Mouse (Mus musculus) midbrain, postnatal 0 days (tissue): ENCODE results near the gene Syne2. TPM values are rescaled to one million over a fixed set of nuclear protein-coding genes. Genes with fewer than 3 reads are reported as not detected.

Source experiments
- ATAC-seq: fragments of 200-750 bp; cut with Nextera tagmentation; 2 replicates; pipeline ENCODE4 v1.8.0; 2017; ENCODE audit warnings: moderate number of reproducible peaks, mild to moderate bottlenecking, moderate TSS enrichment, moderate library complexity; ENCODE audit not compliant: low FRiP score
- DNase-seq: peaks from one replicate; pipeline ENCODE4 v3.0.0-alpha.2; 2015; ENCODE audit warnings: low spot score
- H3K27ac ChIP-seq: fragments of 300-500 bp; sonication (generic); 2 replicates; pipeline ENCODE4 v1.5.1; 2014; ENCODE audit warnings: low read depth, mild to moderate bottlenecking, low read length, mixed read lengths
- H3K27me3 ChIP-seq: fragments of 300-500 bp; sonication (generic); 2 replicates; pipeline ENCODE4 v1.6.1; 2014; ENCODE audit warnings: low read length, control low read depth, mixed read lengths; ENCODE audit not compliant: insufficient read depth
- H3K36me3 ChIP-seq: fragments of 300-500 bp; sonication (generic); 2 replicates; pipeline ENCODE4 v1.6.1; 2014; ENCODE audit warnings: low read length, control low read depth, mixed read lengths; ENCODE audit not compliant: insufficient read depth
- H3K4me1 ChIP-seq: fragments of 300-500 bp; sonication (generic); 2 replicates; pipeline ENCODE4 v1.6.1; 2014; ENCODE audit warnings: mild to moderate bottlenecking, control low read depth, antibody characterized with exemption, low read length, mixed read lengths; ENCODE audit not compliant: insufficient read depth
- H3K4me2 ChIP-seq: fragments of 300-500 bp; sonication (generic); 2 replicates; pipeline ENCODE4 v1.6.1; 2014; ENCODE audit warnings: low read depth, mild to moderate bottlenecking, low read length, mixed read lengths; ENCODE audit not compliant: poor library complexity, severe bottlenecking
- H3K4me3 ChIP-seq: fragments of 300-500 bp; sonication (generic); 2 replicates; pipeline ENCODE4 v1.5.1; 2014; ENCODE audit warnings: low read depth, mild to moderate bottlenecking, low read length, moderate library complexity
- H3K9ac ChIP-seq: fragments of 300-500 bp; sonication (generic); replicated peaks from 2 replicates; pipeline ENCODE4 v1.6.1; 2014; ENCODE audit warnings: mild to moderate bottlenecking, low read length, moderate library complexity, mixed read lengths; ENCODE audit not compliant: poor library complexity, severe bottlenecking
- H3K9me3 ChIP-seq: fragments of 300-500 bp; sonication (generic); 2 replicates; pipeline ENCODE4 v1.6.1; 2016; ENCODE audit warnings: low read length, control low read depth
- CTCF ChIP-seq: IDR thresholded peaks from 2 replicates; pipeline ENCODE4 v1.5.1; 2016; ENCODE audit warnings: antibody characterized with exemption, mild to moderate bottlenecking
- WGBS: fragments of 180-500 bp; shearing (Covaris S2); extraction: QIAGEN DNeasy Blood & Tissue Kit; methylation state at CpG from one replicate; pipeline ENCODE4 v1.1.7; 2014; 5-methylcytosine and 5-hydroxymethylcytosine counted together
- polyA plus RNA-seq: library from polyadenylated mRNA; unstranded; fragments of >200 nt; fragmentation: Nextera tagmentation; extraction: Ambion mirVana; gene quantifications from 2 replicates; pipeline ENCODE4 v1.2.1, GENCODE M21; 2015
- total RNA-seq: library from RNA; depleted of rRNA; stranded (reverse); fragments of >200 nt; gene quantifications from 2 replicates; pipeline ENCODE4 v1.2.3, GENCODE M21; 2014; rRNA removed

Syne2 gene
- total RNA-seq: 33.4 and 49.3 TPM in 2 replicates
- polyA plus RNA-seq: 19.1 and 20.3 TPM in 2 replicates

DNA sequence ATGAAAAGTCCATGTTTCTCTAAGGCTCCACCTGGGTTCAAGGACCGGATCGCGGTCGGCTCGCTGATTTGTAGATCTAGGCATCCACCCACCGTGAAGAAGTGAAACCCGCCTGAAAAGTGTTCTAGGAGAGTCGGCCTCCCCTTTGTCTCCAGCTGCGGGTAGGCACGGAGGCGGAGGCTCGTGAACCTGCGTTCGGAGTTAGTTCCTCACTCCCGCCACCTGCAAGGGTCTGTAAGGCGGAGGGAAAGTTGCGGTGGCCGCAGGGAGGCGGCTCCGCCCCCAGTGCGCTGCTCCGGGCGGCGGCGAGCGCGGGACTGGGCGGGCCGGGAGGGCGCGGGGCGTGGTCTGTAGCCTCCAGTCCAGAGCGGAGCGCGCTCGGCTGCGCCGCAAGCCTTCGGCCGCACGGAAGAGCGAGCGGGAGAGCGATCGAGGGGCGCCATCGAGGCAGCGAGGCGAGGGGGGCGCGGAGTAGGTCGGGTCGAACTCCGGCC is at the start of gene Syne2:
Gene Syne2, plus strand, starts transcription at position 176 of the 494 bp plus-strand sequence.
- H3K4me1 ChIP-seq: no peaks in the 10 kb centered on the region
- H3K9me3 ChIP-seq: no peaks in the 10 kb centered on the region
- DNase-seq: peak; percentile 72
- no peaks in the 10 kb centered on the region for H3K36me3 ChIP-seq
- peak within 1 kb of the TSS; percentile 64 for H3K9ac ChIP-seq
- peak; percentile 88 for ATAC-seq
- peak within 1 kb of the TSS; percentile 75 for H3K4me2 ChIP-seq
- H3K27me3 ChIP-seq: no peaks in the 10 kb centered on the region
- no peak within 1 kb of the TSS; the same call in 1 of the 2 replicates for H3K27ac ChIP-seq
- WGBS: 1% methylated on average over 54 of the region's 54 CpGs
- H3K4me3 ChIP-seq: peak within 1 kb of the TSS; percentile 86
- TF ChIP-seq CTCF: no peak

DNA sequence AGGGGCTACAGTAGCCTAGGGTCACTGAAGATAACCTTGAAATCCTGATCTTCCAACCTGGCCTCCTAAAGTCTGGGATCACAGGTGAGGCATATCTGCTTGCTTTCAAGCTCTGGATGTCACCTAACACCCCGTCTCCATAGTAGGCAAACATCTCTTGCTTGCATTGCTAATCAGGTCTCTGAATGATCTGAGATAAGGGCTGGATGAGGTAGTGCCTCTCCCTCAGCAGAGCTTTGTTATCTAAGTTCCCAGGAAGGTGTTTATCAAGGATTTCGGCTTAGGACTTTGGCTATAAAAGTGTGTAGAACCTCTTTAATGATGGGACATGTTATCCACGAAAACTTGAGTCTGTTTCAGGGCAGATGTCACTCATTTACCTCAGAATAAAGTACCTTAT is 46.5 kb upstream of the Syne2 start:
- DNase-seq (no peak), ATAC-seq (no peak)
- Histone ChIP-seq H3K9ac (no peak overlapping the region), H3K36me3 (no peaks in the 10 kb centered on the region), H3K9me3 (no peaks in the 10 kb centered on the region), H3K27ac (no peak overlapping the region), H3K4me2 (no peak overlapping the region), H3K4me3 (no peak overlapping the region), H3K27me3 (no peaks in the 10 kb centered on the region), H3K4me1 (no peaks in the 10 kb centered on the region)
- TF ChIP-seq CTCF: no peak
- WGBS: 76% methylated on average over 3 of the region's 3 CpGs

DNA sequence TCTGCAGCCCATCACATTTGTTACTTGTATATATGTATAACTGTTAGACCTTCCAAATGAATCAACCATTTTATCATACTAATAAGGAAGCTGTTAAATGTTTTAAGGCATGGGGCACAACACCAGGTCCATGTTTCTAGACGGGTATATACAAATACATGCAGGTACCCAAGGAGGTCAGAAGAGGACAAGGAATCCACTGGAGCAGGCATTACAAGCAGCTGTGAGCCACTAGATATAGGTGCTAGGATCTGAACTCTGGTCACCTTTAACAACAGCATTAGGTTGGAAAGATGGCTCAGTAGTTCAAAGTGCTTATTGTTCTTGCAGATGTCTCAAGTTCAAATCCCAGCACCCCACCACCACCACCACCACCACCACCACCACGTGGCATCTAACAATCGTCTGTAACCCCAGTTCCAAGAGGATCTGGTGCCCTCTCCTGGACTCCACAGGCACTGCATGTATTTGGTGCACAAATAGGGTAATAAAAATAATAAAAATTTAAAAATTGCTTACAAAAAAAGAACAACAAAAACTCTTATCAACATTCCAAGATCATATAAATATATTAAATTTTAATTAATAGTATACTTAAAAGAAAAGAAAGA is 45.4 kb upstream of the Syne2 start:
- no peak overlapping the region for H3K9ac ChIP-seq
- WGBS: 29% methylated on average over 3 of the region's 3 CpGs
- no peak for ATAC-seq
- TF ChIP-seq CTCF: peak; percentile 69
- no peak overlapping the region for H3K4me3 ChIP-seq
- peak; percentile 5 for DNase-seq
- no peak overlapping the region for H3K27ac ChIP-seq
- H3K27me3 ChIP-seq: no peaks in the 10 kb centered on the region
- H3K4me1 ChIP-seq: no peaks in the 10 kb centered on the region
- H3K36me3 ChIP-seq: no peaks in the 10 kb centered on the region
- H3K9me3 ChIP-seq: no peaks in the 10 kb centered on the region
- no peak overlapping the region for H3K4me2 ChIP-seq

DNA sequence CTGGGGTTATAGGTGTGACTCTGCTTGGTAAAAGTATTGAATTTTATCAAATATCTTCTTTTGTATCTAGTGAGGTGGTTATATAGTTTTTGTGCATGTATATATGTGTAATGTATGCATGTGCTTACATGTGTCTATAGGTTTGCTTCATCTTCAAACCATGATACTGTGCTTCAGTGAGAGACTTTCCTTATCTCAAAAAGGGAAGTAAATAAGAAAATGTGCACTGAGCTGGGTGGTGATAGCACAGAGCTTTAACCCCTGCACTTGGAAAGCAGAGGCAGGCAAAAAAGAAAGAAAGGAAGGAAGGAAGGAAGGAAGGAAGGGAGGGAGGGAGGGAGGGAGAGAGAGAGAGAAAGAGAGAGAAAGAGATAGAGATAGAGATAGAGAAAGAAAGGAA is 36.5 kb upstream of the Syne2 start:
- no peak overlapping the region for H3K27ac ChIP-seq
- no peak for ATAC-seq
- DNase-seq: no peak
- H3K36me3 ChIP-seq: no peaks in the 10 kb centered on the region
- no peaks in the 10 kb centered on the region for H3K27me3 ChIP-seq
- H3K4me3 ChIP-seq: no peak overlapping the region
- no peaks in the 10 kb centered on the region for H3K4me1 ChIP-seq
- H3K9me3 ChIP-seq: no peaks in the 10 kb centered on the region
- no peak for TF ChIP-seq CTCF
- no peak overlapping the region for H3K4me2 ChIP-seq
- no peak overlapping the region for H3K9ac ChIP-seq

DNA sequence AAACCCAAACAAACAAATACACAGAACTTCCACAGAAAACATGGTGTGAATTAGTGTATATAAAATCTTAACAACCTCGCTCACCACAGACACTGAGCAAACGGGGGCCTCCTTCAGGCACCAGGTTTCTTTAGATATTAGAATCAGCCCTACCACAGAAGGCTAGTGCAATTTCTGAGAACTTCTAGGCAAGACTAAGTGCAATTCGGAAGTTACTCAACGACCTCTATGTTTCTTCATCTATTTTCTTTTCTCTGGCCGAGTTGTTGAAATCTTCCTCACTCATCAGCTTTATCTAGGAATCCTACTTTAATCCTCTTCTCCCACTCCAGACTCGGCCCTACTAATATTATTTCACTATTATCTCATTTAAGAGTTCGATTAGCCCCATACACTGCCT is 35.9 kb upstream of the Syne2 start:
- TF ChIP-seq CTCF: no peak
- Histone ChIP-seq H3K4me1 (no peaks in the 10 kb centered on the region), H3K4me3 (no peak overlapping the region), H3K27me3 (no peaks in the 10 kb centered on the region), H3K36me3 (no peaks in the 10 kb centered on the region), H3K4me2 (no peak overlapping the region), H3K27ac (no peak overlapping the region), H3K9me3 (no peaks in the 10 kb centered on the region), H3K9ac (no peak overlapping the region)
- ATAC-seq (no peak), DNase-seq (no peak)
- WGBS: 85% methylated on average over 7 of the region's 7 CpGs

DNA sequence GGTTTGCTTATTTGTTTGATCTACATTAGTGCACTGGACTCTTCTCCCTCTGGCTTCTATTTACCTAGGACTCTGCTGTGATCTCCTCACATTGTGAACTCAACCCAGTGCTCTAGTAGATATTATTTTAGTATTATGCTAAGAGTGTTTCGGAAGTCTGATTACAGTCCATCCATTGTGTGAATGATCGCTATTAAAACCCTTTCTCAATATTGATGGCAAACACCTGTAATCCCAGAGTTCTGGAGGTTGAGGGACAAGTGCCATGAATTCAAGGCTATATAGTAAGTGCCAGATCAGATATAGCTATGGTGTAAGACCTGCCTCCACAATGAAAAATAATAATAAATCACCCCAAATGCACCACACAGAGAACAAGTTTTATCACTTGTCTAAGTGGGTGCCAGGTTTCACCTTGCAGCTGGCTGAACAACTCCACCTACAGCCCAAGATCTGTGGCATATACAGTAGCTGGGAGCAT is 33.6 kb upstream of the Syne2 start:
- DNase-seq (no peak), ATAC-seq (no peak)
- H3K27ac ChIP-seq: no peak overlapping the region
- H3K9ac ChIP-seq: no peak overlapping the region
- WGBS: 83% methylated on average over 2 of the region's 2 CpGs
- H3K4me1 ChIP-seq: no peaks in the 10 kb centered on the region
- no peak overlapping the region for H3K4me3 ChIP-seq
- H3K36me3 ChIP-seq: no peaks in the 10 kb centered on the region
- H3K9me3 ChIP-seq: no peaks in the 10 kb centered on the region
- H3K27me3 ChIP-seq: no peaks in the 10 kb centered on the region
- TF ChIP-seq CTCF: no peak
- H3K4me2 ChIP-seq: no peak overlapping the region
